Mouse (Mus musculus) MN1 (cell line): ENCODE results near the gene Ebi3.
"Not testable (repeated sequence)": the region's sequence is repeated elsewhere in the genome, so short reads cannot be mapped to it uniquely, and the experiment has no call there.

Experiments
- DNase-seq: peaks from one replicate; pipeline ENCODE4 v3.0.0-alpha.2; 2016; ENCODE audit warnings: low spot score

Ebi3 gene

DNA sequence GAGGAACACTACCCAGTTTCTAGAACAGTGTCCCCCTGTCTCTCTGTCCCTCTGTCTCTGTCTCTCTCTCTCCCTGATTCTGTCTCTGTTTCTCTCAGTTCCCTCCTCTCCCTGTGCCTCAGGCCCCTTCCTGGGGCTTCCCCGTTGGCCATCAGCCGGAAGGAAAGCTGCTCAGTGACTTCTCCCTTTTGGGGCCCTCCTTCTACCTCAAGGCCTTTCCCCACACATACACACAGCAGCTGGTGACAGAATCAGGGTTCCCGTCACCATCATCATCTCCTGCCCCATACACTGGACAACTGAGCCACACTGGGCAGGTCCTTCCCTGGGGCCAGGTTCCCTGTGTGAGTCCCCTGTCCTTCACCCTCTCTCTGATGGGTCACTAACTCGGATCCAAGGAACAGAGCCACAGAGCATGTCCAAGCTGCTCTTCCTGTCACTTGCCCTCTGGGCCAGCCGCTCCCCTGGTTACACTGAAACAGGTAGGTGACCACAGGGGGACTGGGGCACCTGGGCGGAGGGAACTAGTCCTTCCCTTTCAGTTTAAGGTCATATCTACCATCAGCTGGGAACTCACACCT, at the start of gene Ebi3:
Gene Ebi3 (plus strand): TSS at position 194 of the 581 bp plus-strand sequence.
- DNase-seq: no peak

DNA sequence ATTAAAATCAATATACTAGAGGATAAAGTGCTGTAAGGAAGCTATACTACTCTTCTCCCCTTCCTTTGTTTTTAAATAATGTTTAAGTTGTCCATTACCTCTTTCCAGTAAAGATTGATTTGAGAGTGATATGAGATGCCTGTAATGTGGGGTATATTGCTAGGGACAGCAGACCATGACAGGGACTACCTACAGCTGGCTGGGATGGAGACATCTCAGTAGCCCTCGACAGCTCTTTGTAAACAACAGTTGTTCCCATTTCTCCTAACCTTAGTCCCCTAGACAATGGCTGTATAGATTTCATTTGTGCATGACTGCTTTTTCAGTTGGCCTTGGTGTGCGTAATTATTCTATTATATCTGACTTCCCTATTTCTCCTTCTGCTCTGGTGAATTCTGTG, 49.4 kb upstream of the Ebi3 start:
- DNase-seq: no peak

DNA sequence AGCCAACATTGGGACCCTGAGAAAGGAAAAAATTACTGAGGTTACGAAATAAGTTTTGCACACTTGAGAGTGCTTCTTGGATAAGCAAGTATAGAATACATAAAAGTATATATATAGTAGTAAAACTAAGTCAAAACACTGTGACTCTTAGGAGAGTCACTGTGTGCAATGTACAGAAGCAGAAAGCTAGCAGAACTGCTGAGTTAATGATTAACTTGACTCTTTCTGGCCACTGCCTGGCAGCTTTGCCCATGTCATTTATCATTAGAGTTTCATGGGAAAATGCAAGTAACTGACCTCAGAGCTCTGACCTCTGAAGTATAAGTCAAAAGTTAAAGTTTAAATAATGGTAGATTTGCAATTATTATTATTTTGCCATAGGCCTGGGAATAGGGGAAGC, 48.8 kb upstream of the Ebi3 start:
- DNase-seq: no peak

DNA sequence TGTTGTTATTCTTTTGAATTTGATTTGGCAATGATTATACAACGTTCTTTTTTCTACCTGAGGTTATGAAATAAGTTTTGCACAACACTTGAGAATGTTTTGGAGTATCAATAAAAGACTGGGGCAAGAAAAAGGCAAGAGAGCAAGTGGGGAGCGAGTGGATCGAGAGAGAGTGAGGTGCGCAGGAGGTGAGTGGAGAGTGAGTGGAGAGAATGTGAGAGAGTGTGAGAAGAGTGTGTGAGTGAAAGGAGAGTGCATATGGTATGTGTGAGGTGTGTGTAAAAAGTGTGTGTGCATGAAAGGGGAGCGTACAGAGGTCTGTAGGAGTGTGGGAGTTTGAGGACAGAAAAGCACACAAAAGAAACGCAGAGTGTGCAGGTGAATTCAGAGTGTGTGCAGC, 48.3 kb upstream of the Ebi3 start:
- DNase-seq: no peak

DNA sequence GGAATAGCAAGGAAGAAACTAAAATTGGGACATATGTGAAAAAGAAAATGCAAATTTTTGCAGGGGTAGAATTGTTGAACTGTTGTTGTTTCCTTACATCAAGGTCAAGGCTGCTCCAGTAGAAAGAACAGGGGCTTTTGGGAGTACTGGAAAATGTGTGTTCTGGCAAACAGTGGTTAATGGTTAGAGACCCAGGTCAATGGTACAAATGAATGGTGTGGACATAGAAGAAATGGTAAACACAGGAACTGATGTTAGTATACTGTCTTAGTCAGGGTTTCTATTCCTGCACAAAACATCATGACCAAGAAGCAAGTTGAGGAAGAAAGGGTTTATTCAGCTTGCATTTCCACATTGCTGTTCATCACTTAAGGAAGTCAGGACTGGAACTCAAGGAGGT, 45.8 kb upstream of the Ebi3 start:
- no peak for DNase-seq

DNA sequence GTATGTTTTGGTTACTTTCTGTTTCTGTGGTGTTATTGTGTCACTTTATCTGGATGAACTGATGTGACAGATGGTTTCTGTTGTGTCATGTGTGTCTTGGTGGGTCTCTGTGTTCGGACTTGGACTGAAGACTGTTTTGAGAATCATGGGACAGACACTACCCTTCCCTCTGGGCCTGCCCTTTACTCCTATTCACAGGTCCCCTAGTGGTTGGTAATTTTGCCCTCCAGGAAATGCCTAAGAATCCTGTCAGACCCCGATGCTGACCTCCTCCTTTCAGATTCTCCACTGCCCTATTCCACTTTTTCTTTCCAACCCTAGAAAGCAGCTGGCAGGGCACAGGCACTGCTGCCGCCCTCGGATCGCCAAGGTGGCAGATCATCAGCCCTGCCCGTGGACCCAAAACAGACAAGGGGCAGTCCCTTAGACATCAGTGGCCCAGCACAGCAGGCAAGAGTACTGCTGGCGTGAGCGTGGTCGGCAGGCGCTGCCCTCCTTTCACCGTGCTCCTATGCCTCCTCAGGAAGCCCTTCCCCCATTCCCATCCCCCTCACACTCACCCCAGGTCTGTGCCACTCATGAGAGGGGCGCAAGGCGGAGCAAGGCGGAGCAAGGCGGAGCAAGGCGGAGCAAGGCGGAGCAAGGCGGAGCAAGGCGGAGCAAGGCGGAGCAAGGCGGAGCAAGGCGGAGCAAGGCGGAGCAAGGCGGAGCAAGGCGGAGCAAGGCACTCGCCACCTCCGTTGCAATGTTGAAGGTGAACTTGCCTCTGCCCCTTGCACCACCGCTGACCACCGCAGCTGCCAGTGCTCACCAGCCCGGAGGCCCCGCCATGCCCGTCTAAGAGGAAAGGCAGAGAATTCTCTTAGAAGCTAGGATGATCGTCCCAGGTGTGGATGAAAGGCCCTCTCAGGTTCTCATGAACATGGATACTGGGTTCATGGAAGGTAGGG, 20.6 kb upstream of the Ebi3 start:
- DNase-seq: peak; percentile 84

DNA sequence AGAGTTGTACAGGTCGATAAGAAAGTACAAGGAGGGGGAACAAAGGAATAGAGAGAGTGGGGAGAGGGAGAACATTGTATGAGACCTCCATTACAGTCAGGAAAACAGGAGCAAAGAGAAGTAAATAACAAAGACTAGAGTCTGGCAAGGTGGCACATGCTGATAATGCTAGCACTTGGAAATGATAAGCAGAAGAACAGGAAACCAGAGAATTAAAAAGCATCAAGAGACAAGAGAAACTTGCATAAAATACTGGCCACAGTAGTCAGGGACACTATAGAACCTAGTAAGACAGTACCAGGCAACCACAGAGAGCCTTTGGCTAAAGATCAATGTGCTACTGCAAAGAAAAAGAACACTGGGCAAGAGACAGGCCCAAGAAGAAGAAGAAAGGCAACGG, 19.8 kb upstream of the Ebi3 start:
- DNase-seq: no peak

DNA sequence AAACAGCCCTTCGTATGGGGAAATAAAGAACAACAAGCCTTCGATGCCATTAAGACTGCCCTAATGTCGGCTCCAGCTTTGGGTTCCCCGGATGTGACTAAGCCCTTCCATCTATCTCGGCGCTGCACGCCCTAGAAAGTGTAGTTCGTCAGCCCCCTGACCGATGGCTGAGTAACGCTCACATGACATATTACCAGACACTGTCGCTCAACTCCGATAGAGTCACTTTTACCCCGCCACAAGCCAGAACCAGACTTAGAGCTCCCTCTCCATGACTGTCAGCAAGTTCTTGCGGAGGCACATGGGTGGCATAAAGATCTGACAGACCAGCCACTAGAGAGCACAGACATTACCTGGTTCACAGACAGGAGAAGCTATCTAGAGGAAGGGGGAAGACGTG, 19.2 kb upstream of the Ebi3 start:
- DNase-seq: no peak

DNA sequence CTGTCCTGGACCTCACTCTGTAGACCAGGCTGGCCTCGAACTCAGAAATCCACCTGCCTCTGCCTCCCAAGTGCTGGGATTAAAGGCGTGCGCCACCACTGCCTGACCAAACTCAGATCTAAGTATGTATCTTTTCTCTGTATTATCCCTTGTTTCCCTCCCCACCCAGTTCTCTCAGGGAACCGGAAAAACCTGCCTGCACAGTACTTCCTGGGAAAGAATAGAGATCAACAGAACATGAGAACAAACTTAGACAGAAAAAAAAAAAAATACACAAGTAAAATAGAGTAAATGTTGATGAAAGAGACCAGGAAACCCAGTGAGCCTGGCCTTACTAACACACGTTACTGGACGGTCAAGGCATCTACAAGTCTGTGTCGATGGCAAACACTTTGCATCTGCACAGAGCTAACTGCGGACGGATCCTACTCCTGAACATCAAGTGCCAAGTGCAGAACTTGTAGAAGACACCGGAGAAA, 8.0 kb upstream of the Ebi3 start:
- not testable (repeated sequence) for DNase-seq

DNA sequence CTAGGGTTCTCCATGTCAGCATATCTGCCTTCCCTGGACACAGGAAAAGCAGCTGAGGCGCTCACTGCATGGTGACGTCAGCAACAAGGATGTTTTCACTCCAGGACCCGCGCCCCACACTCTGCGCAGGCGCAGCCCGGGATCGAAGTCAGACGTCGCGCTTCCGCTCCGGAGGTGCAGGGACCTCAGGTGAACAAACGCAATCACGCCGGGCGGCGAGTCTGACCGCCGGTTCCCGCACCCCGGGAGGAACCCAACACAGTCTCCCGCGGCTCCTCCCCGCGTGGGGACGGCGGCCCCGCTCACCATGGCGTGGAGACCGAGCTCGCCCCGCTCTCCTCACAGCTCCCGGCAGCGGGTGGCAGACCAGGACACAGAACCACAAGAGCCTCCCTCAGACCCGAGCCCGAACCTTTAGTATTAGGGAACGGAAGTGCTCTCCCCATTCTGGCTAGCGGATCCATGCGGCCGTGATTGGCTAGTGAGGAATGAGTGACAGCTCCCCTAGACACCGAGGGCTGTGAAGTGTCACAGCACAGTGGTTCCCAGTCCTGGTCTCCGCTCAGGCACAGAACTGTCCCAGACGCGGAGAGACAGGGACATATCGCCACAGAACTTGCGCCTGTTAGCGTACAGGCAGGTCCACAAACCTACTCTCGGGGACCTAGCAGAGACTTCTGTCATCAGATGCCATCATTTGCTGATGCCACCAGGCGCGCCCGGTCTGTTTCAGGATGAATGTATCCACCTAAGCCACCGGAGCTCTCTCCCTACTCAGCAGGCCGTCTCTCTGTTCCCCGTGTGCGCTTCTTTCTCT, 7.4 kb upstream of the Ebi3 start:
- peak; percentile 86 for DNase-seq

DNA sequence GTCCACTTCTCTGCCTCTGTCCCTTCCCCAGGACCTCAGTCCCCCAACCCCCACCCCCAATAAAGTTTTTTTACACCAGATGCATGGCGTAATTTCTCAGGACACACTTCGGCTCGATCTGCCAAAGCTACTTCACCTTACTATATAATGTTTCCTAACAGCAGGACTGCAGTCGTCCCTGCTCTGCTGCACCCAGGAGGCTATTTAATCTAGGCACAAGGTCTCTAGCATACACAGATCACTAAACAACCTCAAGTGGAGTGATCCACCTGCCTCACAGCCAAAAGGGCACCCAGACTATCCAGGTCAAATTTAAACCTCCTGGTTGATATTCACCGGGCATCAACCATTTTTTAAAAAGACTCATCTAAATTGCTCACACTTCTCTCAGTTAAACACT, 6.7 kb upstream of the Ebi3 start:
- DNase-seq: no peak

DNA sequence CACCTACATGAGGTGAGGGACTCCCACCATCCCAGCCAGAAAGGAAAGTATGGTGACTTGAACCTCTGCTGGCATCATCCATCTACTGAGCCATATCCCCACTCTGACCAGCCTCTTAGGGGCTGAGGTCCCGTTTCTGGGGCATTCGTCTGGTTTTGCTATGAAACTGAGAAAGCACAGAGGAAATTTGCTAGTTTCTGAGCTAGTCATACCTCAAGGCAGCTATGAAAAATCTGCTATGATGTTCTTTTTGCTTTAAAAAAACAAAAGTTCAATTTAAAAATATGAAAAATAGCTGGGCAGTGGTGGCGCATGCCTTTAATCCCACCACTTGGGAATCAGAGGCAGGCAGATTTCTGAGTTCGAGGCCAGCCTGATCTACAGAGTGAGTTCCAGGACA, 3.8 kb upstream of the Ebi3 start:
- no peak for DNase-seq

DNA sequence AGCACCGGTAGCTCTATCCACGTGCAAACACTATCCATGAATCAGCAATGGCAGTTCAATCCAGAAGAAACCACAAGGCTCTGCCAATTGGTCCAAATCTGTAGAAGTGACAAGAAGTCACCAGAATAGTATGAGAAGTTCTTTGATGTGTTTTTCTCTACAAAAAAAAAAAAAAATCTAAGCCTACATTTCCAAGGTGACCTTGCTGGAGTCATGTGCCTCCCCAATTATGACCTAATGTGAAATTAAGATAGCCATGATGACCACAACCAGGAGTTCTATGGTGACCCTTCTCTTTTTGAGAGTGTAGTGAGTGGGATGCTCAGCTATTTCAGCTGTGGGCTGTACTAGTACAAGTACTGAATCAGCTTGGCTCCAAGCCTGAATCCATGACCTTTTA, 3.0 kb upstream of the Ebi3 start, which contains the start of gene Zfp119b:
Gene Zfp119b (minus strand): TSS at position 101 of the 400 bp plus-strand sequence.
- DNase-seq: no peak

DNA sequence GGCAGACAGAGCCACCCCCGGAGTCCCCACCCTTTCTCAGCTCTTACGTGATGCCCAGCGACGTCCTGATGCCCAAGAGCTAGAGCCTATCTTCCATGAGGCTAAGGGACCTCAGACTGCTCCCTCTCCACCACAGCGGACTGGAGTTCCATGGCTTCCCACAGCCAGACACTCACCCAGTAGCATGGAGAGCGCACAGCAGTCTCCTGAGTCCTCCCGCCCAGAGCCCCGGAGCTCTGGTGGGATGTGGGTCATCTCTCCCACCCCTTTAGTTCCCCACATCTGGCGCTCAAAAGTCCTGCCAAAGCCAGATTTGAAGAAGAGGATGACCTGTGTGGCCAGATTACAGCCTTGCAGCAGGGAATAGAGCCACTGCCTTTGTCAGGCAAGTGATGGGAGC, 1.8 kb upstream of the Ebi3 start:
- no peak for DNase-seq

DNA sequence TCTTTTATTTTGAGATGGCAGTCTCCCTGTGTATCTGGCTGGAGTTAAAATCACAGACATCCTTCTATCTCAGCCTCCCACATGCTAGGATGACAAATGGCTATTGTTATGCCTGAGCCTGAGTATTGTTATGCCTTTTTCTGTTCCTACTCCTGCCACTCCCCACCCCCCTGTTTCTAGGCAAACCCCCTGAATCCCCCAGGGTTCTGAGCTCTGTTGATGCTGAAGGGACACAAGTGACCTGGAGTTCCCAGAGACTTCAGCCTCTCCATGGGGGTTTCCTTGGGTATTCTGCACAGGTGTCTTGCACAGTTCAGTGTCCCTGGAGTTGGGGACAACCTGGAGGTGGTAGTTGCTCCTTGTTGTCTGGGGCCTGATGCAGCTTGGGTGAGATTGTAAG, 399 bp upstream of the Ebi3 start:
- DNase-seq: no peak

DNA sequence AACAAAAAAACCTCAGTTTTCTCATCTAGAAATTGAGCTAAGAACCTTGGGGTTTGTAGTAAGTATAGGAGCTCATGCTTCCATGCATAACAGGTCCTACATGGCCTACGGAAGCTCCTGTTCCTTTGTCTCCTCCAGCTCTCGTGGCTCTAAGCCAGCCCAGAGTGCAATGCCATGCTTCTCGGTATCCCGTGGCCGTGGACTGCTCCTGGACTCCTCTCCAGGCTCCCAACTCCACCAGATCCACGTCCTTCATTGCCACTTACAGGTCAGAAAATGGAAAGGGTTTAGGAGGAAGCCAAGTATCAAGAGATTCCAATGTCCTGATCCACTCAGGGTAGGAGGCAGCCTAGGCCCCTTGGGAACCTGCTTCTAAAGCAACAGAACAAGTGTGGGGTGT, 1.3 kb downstream of the Ebi3 start:
- no peak for DNase-seq

DNA sequence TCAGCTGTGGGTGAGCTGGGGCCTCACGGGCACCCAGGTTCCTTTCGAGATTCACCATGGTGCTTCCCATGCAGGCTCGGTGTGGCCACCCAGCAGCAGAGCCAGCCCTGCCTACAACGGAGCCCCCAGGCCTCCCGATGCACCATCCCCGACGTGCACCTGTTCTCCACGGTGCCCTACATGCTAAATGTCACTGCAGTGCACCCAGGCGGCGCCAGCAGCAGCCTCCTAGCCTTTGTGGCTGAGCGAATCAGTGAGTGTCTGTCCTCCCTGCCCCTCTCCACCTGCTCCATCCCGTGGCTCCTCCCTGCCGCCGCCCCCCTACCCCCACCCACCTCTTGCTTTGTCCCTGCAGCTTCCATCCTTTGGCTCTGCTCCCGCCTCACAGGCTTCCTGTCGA, 1.8 kb downstream of the Ebi3 start:
- no peak for DNase-seq

DNA sequence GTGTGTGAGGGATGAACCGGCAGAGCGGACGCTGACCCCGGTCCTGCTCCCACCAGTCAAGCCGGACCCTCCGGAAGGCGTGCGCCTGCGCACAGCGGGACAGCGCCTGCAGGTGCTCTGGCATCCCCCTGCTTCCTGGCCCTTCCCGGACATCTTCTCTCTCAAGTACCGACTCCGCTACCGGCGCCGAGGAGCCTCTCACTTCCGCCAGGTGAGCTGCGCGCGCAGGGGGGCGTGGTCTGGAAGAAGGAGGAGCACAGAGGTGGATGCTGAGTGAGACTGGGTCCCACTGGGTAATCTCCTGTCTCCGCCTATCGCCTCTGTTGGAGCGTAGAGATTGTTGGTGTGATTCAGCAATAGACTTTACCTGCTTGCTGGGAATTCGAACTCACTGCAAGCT, 3.7 kb downstream of the Ebi3 start:
- DNase-seq: no peak

DNA sequence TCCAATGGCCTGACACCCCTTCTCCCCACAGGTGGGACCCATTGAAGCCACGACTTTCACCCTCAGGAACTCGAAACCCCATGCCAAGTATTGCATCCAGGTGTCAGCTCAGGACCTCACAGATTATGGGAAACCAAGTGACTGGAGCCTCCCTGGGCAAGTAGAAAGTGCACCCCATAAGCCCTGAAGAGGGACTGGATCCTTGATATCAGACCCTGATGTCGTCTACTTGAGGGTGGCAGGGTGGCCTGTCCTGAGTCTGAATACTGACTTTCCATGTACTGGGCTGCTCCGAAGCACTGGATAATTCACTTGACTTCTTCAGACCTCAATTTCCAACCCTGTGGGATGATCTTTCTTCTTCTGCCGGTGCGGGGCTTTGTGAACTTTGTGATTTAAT, 4.2 kb downstream of the Ebi3 start:
- DNase-seq: no peak

DNA sequence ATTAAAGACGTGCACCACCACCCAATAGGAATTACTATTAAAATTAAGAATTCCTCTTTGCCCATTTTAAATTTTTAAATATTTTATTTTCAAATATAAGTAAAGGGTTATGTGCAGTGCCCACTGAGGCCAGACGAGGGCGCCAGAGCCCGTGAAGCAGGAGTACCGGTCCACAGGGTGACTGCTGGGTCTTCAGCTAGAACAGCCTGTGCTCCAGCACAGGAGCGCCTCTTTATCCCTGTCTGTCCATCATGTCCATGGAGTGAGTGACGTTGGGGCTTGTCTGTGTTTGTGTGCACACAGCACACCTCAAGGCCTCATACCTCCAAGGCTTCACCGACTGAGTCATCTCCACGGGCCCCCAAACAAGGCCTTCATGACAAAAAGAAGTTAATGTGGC, 4.7 kb downstream of the Ebi3 start:
- peak; percentile 82 for DNase-seq

DNA sequence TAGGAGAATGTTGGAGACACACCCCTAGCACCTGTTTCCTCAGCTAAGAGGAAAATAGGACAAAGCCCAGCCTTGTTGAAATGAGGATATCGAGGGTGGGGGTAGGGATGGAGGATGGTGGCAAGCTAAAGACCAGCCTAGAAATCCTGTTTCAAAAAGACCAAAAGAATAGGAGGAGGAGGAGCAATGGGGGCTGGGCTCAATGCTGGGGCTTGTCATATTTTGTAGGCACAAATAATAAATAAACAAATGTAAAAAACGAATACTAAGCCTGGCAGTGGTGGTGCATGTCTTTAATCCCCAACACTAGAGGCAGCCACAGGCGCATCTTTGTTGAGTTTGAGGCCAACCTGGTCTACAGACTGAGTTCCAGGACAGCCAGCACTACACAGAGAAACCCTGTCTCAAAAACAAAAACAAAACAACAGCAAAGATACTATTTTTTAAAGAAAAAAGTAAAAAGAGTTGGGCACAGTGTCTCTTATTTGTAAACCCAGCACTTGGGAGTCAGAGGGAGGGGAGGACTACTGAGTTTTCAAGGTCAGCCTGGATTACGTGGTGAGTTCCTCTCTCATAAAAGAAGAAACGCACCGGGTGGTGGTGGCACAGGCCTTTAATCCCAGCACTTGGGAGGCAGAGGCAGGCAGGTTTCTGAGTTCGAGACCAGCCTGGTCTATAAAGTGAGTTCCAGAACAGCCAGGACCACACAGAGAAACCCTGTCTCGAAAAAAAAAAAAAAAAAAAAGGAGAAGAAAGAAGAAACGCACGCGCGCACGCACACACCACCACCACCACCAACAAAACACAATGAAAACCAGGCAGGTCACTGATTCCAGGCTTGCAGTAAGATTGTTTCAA, 5.5 kb downstream of the Ebi3 start:
- no peak for DNase-seq

DNA sequence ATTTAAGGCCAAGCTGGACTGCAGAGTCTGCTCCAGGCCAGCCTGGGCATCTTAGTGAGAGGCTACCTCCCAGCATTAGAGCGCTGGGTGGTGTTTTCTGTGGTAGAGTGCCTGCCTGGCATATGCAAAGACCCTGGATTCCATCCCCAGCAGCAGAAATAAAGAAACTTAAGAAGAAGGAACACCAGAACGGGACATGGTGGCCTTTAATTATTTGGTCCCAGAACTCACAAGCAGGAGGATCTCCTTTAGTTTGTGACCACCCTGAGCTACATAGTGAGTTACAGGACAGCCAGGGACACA, 6.1 kb downstream of the Ebi3 start:
- no peak for DNase-seq
